Mouse (Mus musculus) midbrain, postnatal 0 days (tissue): ENCODE measurements around the gene Gm20388. TPM values are rescaled to one million over a fixed set of nuclear protein-coding genes. Genes with fewer than 3 reads are reported as not detected.

ENCODE experiments used
- ATAC-seq: fragments of 200-750 bp; cut with Nextera tagmentation; 2 replicates; pipeline ENCODE4 v1.8.0; 2017; ENCODE audit warnings: moderate number of reproducible peaks, mild to moderate bottlenecking, moderate TSS enrichment, moderate library complexity; ENCODE audit not compliant: low FRiP score
- DNase-seq: peaks from one replicate; pipeline ENCODE4 v3.0.0-alpha.2; 2015; ENCODE audit warnings: low spot score
- H3K27ac ChIP-seq: fragments of 300-500 bp; sonication (generic); 2 replicates; pipeline ENCODE4 v1.5.1; 2014; ENCODE audit warnings: low read depth, mild to moderate bottlenecking, low read length, mixed read lengths
- H3K27me3 ChIP-seq: fragments of 300-500 bp; sonication (generic); 2 replicates; pipeline ENCODE4 v1.6.1; 2014; ENCODE audit warnings: low read length, control low read depth, mixed read lengths; ENCODE audit not compliant: insufficient read depth
- H3K36me3 ChIP-seq: fragments of 300-500 bp; sonication (generic); 2 replicates; pipeline ENCODE4 v1.6.1; 2014; ENCODE audit warnings: low read length, control low read depth, mixed read lengths; ENCODE audit not compliant: insufficient read depth
- H3K4me1 ChIP-seq: fragments of 300-500 bp; sonication (generic); 2 replicates; pipeline ENCODE4 v1.6.1; 2014; ENCODE audit warnings: mild to moderate bottlenecking, control low read depth, antibody characterized with exemption, low read length, mixed read lengths; ENCODE audit not compliant: insufficient read depth
- H3K4me2 ChIP-seq: fragments of 300-500 bp; sonication (generic); 2 replicates; pipeline ENCODE4 v1.6.1; 2014; ENCODE audit warnings: low read depth, mild to moderate bottlenecking, low read length, mixed read lengths; ENCODE audit not compliant: poor library complexity, severe bottlenecking
- H3K4me3 ChIP-seq: fragments of 300-500 bp; sonication (generic); 2 replicates; pipeline ENCODE4 v1.5.1; 2014; ENCODE audit warnings: low read depth, mild to moderate bottlenecking, low read length, moderate library complexity
- H3K9ac ChIP-seq: fragments of 300-500 bp; sonication (generic); replicated peaks from 2 replicates; pipeline ENCODE4 v1.6.1; 2014; ENCODE audit warnings: mild to moderate bottlenecking, low read length, moderate library complexity, mixed read lengths; ENCODE audit not compliant: poor library complexity, severe bottlenecking
- H3K9me3 ChIP-seq: fragments of 300-500 bp; sonication (generic); 2 replicates; pipeline ENCODE4 v1.6.1; 2016; ENCODE audit warnings: low read length, control low read depth
- CTCF ChIP-seq: IDR thresholded peaks from 2 replicates; pipeline ENCODE4 v1.5.1; 2016; ENCODE audit warnings: antibody characterized with exemption, mild to moderate bottlenecking
- WGBS: fragments of 180-500 bp; shearing (Covaris S2); extraction: QIAGEN DNeasy Blood & Tissue Kit; methylation state at CpG from one replicate; pipeline ENCODE4 v1.1.7; 2014; 5-methylcytosine and 5-hydroxymethylcytosine counted together
- polyA plus RNA-seq: library from polyadenylated mRNA; unstranded; fragments of >200 nt; fragmentation: Nextera tagmentation; extraction: Ambion mirVana; gene quantifications from 2 replicates; pipeline ENCODE4 v1.2.1, GENCODE M21; 2015
- total RNA-seq: library from RNA; depleted of rRNA; stranded (reverse); fragments of >200 nt; gene quantifications from 2 replicates; pipeline ENCODE4 v1.2.3, GENCODE M21; 2014

The Gm20388 gene
- total and polyA plus RNA-seq, 2 experiments from 2014 or later, result 74.2 TPM; not detected in 1

DNA sequence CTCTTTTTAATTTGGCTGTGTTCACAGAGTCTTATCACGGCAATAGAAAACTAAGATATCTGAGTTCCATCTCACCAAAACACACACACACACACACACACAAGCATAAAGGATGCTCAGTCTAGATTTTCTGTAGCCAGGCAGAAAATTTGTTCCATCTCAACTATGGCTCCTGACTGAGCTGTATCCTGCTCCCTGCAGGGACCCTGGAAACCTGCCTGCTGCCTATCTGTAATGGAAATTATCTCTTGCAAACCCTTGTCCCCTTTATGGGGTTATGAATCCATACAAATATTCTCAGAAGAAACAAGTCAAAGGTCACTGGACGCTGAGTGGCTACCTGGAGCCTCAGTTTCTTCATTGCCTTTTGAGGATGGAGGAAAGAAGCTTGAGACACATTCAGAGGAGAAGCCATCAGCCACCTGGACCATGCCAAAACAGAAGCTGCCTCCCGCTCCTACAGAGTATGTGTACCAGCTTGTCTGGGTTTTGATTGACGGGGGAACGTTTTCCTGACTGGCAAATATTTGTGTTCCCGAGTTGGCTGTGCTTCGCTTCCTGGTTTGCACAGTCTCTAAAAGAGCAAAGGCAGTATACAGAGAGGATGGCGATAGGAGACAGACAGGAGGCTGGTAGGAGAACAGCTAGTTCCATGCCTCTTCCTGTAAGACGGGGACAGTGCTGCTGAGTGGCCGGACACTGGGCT lies 681.1 kb downstream of the Gm20388 start:
- no peaks in the 10 kb centered on the region for H3K9me3 ChIP-seq
- peaks cover 4% of the 10 kb centered on the region; the same call in 1 of the 2 replicates for H3K4me1 ChIP-seq
- 77% methylated on average over 10 of the region's 10 CpGs for WGBS
- no peak overlapping the region for H3K4me3 ChIP-seq
- no peak overlapping the region for H3K9ac ChIP-seq
- no peak for TF ChIP-seq CTCF
- no peak for DNase-seq
- no peaks in the 10 kb centered on the region for H3K36me3 ChIP-seq
- ATAC-seq, result no peak
- no peaks in the 10 kb centered on the region for H3K27me3 ChIP-seq
- no peak overlapping the region for H3K4me2 ChIP-seq
- no peak overlapping the region for H3K27ac ChIP-seq

GRCm38 (mm10) chr8:120594571-120594970 lies 683.9 kb downstream of the Gm20388 start:
- Histone ChIP-seq H3K9ac (no peak overlapping the region), H3K9me3 (no peaks in the 10 kb centered on the region), H3K4me1 (no peaks in the 10 kb centered on the region), H3K4me2 (no peak overlapping the region), H3K4me3 (no peak overlapping the region), H3K36me3 (no peaks in the 10 kb centered on the region), H3K27ac (no peak overlapping the region), H3K27me3 (no peaks in the 10 kb centered on the region)
- WGBS, result 92% methylated on average over 5 of the region's 5 CpGs
- DNase-seq (no peak), ATAC-seq (no peak)
- TF ChIP-seq CTCF, result peak; percentile 61

DNA sequence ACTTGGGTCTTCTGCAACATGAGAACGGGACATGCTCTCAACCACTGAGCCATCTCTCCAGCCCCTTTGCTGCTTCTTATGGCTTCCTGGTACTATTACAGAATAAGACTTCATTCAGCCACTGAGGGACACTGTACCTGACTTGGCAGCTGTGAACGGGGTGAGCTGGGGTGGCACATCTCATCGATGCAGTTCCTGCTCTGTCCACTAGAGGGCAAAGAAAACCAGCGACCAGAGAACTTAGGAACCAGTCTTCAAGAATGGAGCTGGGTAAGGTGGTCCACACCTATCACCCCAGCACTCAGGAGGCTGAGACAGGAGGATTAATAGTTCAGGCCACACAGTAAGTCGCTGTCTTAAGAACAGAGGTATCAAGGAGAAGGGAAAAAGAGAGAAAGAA lies 685.3 kb downstream of the Gm20388 start:
- Histone ChIP-seq H3K4me3 (no peak overlapping the region), H3K27me3 (no peaks in the 10 kb centered on the region), H3K4me2 (no peak overlapping the region), H3K36me3 (no peaks in the 10 kb centered on the region), H3K27ac (no peak overlapping the region), H3K4me1 (no peaks in the 10 kb centered on the region), H3K9me3 (no peaks in the 10 kb centered on the region), H3K9ac (no peak overlapping the region)
- no peak for ATAC-seq
- peak; percentile 60 for DNase-seq
- peak; percentile 89 for TF ChIP-seq CTCF
- 11% methylated on average over 5 of the region's 5 CpGs for WGBS

GRCm38 (mm10) chr8:120598579-120598978 lies 687.9 kb downstream of the Gm20388 start:
- H3K9me3 ChIP-seq, result no peaks in the 10 kb centered on the region
- H3K4me2 ChIP-seq, result peak overlapping the region; percentile 22; the same call in 1 of the 2 replicates
- H3K36me3 ChIP-seq, result no peaks in the 10 kb centered on the region
- no peaks in the 10 kb centered on the region for H3K4me1 ChIP-seq
- H3K4me3 ChIP-seq, result no peak overlapping the region
- H3K27ac ChIP-seq, result no peak overlapping the region
- TF ChIP-seq CTCF, result no peak
- 32% methylated on average over 24 of the region's 24 CpGs for WGBS
- no peak overlapping the region for H3K9ac ChIP-seq
- H3K27me3 ChIP-seq, result no peaks in the 10 kb centered on the region
- peak; percentile 78 for DNase-seq
- no peak for ATAC-seq

GRCm38 (mm10) chr8:120599504-120599903 lies 688.9 kb downstream of the Gm20388 start:
- Histone ChIP-seq H3K9ac (no peak overlapping the region), H3K4me1 (no peaks in the 10 kb centered on the region), H3K4me3 (no peak overlapping the region), H3K27me3 (no peaks in the 10 kb centered on the region), H3K9me3 (no peaks in the 10 kb centered on the region), H3K36me3 (no peaks in the 10 kb centered on the region), H3K4me2 (no peak overlapping the region), H3K27ac (no peak overlapping the region)
- 48% methylated on average over 7 of the region's 7 CpGs for WGBS
- peak; percentile 68 for DNase-seq
- peak; percentile 74 for TF ChIP-seq CTCF
- ATAC-seq, result no peak

GRCm38 (mm10) chr8:120602672-120603071 lies 692.0 kb downstream of the Gm20388 start:
- DNase-seq (peak; percentile 50), ATAC-seq (no peak)
- Histone ChIP-seq H3K4me3 (no peak overlapping the region), H3K9ac (no peak overlapping the region), H3K27ac (no peak overlapping the region), H3K36me3 (no peaks in the 10 kb centered on the region), H3K9me3 (no peaks in the 10 kb centered on the region), H3K4me2 (no peak overlapping the region), H3K4me1 (no peaks in the 10 kb centered on the region), H3K27me3 (no peaks in the 10 kb centered on the region)
- 43% methylated on average over 6 of the region's 6 CpGs for WGBS
- no peak for TF ChIP-seq CTCF
